Mouse (Mus musculus): ENCODE measurements around the gene Pfkfb3. TPM values are rescaled to one million over a fixed set of nuclear protein-coding genes. Genes with fewer than 3 reads are reported as not detected.

Gene Pfkfb3
- polyA plus RNA-seq (2011; ENCODE audit: insufficient read length, low read depth, missing spikeins): 14.8 and 15.2 TPM in 2 replicates

GRCm38 (mm10) chr2:11553471-11554400 lies at the start of gene Pfkfb3:
Gene Pfkfb3 (minus strand): TSS chr2:11554077.
- TF ChIP-seq CTCF (IDR thresholded peaks at IDR 0.05; ENCODE audit: borderline replicate concordance, insufficient read depth, low read length) (no peak), POLR2A (IDR thresholded peaks at IDR 0.05; ENCODE audit: low read depth, low read length) (peak; percentile 63)
- H3K4me3 ChIP-seq (ENCODE audit: insufficient read depth, low read length): peak within 1 kb of the TSS; percentile 58
- no peak within 1 kb of the TSS for H3K27ac ChIP-seq (ENCODE audit: insufficient read depth, low read length)
- H3K4me1 ChIP-seq (ENCODE audit: control insufficient read depth, insufficient read depth, low read length): no peaks in the 10 kb centered on the region

- peak; percentile 81 for TF ChIP-seq POLR2A (IDR thresholded peaks at IDR 0.05; ENCODE audit: low read depth, low read length)
- peak; percentile 100 for TF ChIP-seq CTCF (IDR thresholded peaks at IDR 0.05; ENCODE audit: borderline replicate concordance, insufficient read depth, low read length)
- Histone ChIP-seq H3K4me3 (ENCODE audit: insufficient read depth, low read length) (peak overlapping the region; percentile 90), H3K4me1 (ENCODE audit: control insufficient read depth, insufficient read depth, low read length) (no peaks in the 10 kb centered on the region; the same call in 1 of the 2 replicates), H3K27ac (ENCODE audit: insufficient read depth, low read length) (no peak overlapping the region)
Observed at GRCm38 (mm10) chr2:11602506-11603489, 48.9 kb upstream of the Pfkfb3 start.

- Histone ChIP-seq H3K27ac (ENCODE audit: insufficient read depth, low read length) (no peak overlapping the region), H3K4me1 (ENCODE audit: control insufficient read depth, insufficient read depth, low read length) (no peaks in the 10 kb centered on the region; the same call in 1 of the 2 replicates), H3K4me3 (ENCODE audit: insufficient read depth, low read length) (peak overlapping the region; percentile 90)
- no peak for TF ChIP-seq CTCF (IDR thresholded peaks at IDR 0.05; ENCODE audit: borderline replicate concordance, insufficient read depth, low read length)
- TF ChIP-seq POLR2A (IDR thresholded peaks at IDR 0.05; ENCODE audit: low read depth, low read length): no peak
Observed at GRCm38 (mm10) chr2:11601795-11602194, 47.9 kb upstream of the Pfkfb3 start.

- Histone ChIP-seq H3K27ac (ENCODE audit: insufficient read depth, low read length) (no peak overlapping the region), H3K4me1 (ENCODE audit: control insufficient read depth, insufficient read depth, low read length) (no peaks in the 10 kb centered on the region; the same call in 1 of the 2 replicates), H3K4me3 (ENCODE audit: insufficient read depth, low read length) (no peak overlapping the region)
- TF ChIP-seq CTCF (IDR thresholded peaks at IDR 0.05; ENCODE audit: borderline replicate concordance, insufficient read depth, low read length): no peak
- TF ChIP-seq POLR2A (IDR thresholded peaks at IDR 0.05; ENCODE audit: low read depth, low read length): no peak
Observed at GRCm38 (mm10) chr2:11597906-11598305, 44.0 kb upstream of the Pfkfb3 start.

GRCm38 (mm10) chr2:11596690-11597089 lies 42.8 kb upstream of the Pfkfb3 start:
- no peak for TF ChIP-seq POLR2A (IDR thresholded peaks at IDR 0.05; ENCODE audit: low read depth, low read length)
- TF ChIP-seq CTCF (IDR thresholded peaks at IDR 0.05; ENCODE audit: borderline replicate concordance, insufficient read depth, low read length): no peak
- Histone ChIP-seq H3K4me3 (ENCODE audit: insufficient read depth, low read length) (no peak overlapping the region), H3K4me1 (ENCODE audit: control insufficient read depth, insufficient read depth, low read length) (no peaks in the 10 kb centered on the region; the same call in 1 of the 2 replicates), H3K27ac (ENCODE audit: insufficient read depth, low read length) (no peak overlapping the region)

GRCm38 (mm10) chr2:11587996-11588395 lies 34.1 kb upstream of the Pfkfb3 start:
- H3K27ac ChIP-seq (ENCODE audit: insufficient read depth, low read length): no peak overlapping the region
- H3K4me3 ChIP-seq (ENCODE audit: insufficient read depth, low read length): no peak overlapping the region
- TF ChIP-seq POLR2A (IDR thresholded peaks at IDR 0.05; ENCODE audit: low read depth, low read length): no peak
- no peak for TF ChIP-seq CTCF (IDR thresholded peaks at IDR 0.05; ENCODE audit: borderline replicate concordance, insufficient read depth, low read length)
- H3K4me1 ChIP-seq (ENCODE audit: control insufficient read depth, insufficient read depth, low read length): no peaks in the 10 kb centered on the region

- H3K4me3 ChIP-seq (ENCODE audit: insufficient read depth, low read length): no peak overlapping the region
- no peaks in the 10 kb centered on the region for H3K4me1 ChIP-seq (ENCODE audit: control insufficient read depth, insufficient read depth, low read length)
- TF ChIP-seq CTCF (IDR thresholded peaks at IDR 0.05; ENCODE audit: borderline replicate concordance, insufficient read depth, low read length) (no peak), POLR2A (IDR thresholded peaks at IDR 0.05; ENCODE audit: low read depth, low read length) (no peak)
- H3K27ac ChIP-seq (ENCODE audit: insufficient read depth, low read length): no peak overlapping the region
Observed at GRCm38 (mm10) chr2:11579399-11579798, 25.5 kb upstream of the Pfkfb3 start.

GRCm38 (mm10) chr2:11578187-11578586 lies 24.3 kb upstream of the Pfkfb3 start:
- Histone ChIP-seq H3K4me3 (ENCODE audit: insufficient read depth, low read length) (no peak overlapping the region), H3K4me1 (ENCODE audit: control insufficient read depth, insufficient read depth, low read length) (no peaks in the 10 kb centered on the region)
- TF ChIP-seq POLR2A (IDR thresholded peaks at IDR 0.05; ENCODE audit: low read depth, low read length) (no peak), CTCF (IDR thresholded peaks at IDR 0.05; ENCODE audit: borderline replicate concordance, insufficient read depth, low read length) (no peak)

GRCm38 (mm10) chr2:11573684-11574083 lies 19.8 kb upstream of the Pfkfb3 start:
- Histone ChIP-seq H3K4me1 (ENCODE audit: control insufficient read depth, insufficient read depth, low read length) (no peaks in the 10 kb centered on the region), H3K4me3 (ENCODE audit: insufficient read depth, low read length) (no peak overlapping the region), H3K27ac (ENCODE audit: insufficient read depth, low read length) (no peak overlapping the region)
- TF ChIP-seq CTCF (IDR thresholded peaks at IDR 0.05; ENCODE audit: borderline replicate concordance, insufficient read depth, low read length) (no peak), POLR2A (IDR thresholded peaks at IDR 0.05; ENCODE audit: low read depth, low read length) (no peak)

More at GRCm38 (mm10) chr2:11578187-11578586, 24.3 kb upstream of the Pfkfb3 start:
- H3K27ac ChIP-seq (ENCODE audit: insufficient read depth, low read length): no peak overlapping the region

Data from embryonic fibroblast, embryonic 13.5 days (primary cell).